Mouse (Mus musculus): Measurements from ENCODE around the gene Asxl2.
"Not testable (repeated sequence)": the region's sequence is repeated elsewhere in the genome, so short reads cannot be mapped to it uniquely, and the experiment has no call there.

Gene Asxl2

GRCm38 (mm10) chr12:3427891-3428775, 1.5 kb downstream of the Asxl2 start:
- DNase-seq (ENCODE audit: extremely low spot score, low spot score): no peak

DNA sequence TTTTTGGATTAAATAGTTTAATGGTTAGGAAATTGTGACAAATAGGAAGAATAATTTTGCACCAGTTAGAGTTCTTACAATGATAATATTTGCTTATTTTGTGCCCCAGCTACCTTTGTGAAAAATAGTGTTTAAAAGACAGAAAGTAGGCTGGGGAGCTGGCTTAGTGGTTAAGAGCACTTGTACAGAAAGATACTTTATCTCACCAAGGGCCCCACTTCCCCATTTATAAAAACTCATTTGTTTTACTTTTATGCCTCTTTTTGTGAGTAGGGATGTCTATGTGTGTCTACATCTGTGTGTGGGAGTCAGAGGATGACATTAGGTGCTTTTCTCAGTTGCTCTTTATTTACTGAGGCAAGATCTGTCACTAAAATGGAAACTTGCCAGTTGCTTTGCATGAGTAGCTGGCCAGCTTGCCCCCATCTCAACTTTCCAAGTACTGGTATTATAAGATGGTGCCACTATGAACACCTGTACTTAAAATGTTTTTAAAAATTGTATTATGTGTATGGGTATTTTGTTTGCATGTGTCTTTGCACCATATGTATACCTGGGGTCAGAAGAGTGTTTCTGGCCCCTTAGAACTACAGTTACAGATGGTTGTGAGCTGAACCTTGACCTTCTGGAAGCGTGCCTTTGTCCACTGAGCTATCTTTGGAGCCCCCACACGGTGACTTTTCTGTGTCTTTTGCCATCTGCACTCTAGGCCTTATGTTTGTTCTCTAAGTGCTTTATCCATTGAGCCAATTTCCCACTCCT, 3.2 kb downstream of the Asxl2 start:
- no peak for DNase-seq (ENCODE audit: extremely low spot score, low spot score)

GRCm38 (mm10) chr12:3430443-3430753, 3.7 kb downstream of the Asxl2 start:
- no peak for DNase-seq (ENCODE audit: extremely low spot score, low spot score)

DNA sequence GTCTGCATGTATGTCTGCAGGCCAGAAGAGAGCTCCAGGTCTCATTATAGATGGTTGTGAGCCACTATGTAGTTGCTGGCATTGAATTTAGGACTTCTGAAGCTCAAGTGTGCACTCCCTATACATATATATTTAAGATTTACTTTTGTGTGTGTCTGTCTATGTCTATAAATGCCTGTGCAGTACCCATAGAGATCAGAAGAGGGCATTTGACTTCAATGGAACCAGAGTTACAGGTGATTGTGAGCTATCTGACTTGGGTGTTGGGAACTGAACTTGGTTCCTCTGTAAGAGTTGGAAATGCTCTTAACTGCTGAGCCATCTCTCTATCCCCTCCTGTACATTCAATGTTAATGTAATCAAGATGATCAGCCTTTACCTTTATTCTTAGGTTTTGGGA, 4.3 kb downstream of the Asxl2 start:
- no peak for DNase-seq (ENCODE audit: extremely low spot score, low spot score)

DNA sequence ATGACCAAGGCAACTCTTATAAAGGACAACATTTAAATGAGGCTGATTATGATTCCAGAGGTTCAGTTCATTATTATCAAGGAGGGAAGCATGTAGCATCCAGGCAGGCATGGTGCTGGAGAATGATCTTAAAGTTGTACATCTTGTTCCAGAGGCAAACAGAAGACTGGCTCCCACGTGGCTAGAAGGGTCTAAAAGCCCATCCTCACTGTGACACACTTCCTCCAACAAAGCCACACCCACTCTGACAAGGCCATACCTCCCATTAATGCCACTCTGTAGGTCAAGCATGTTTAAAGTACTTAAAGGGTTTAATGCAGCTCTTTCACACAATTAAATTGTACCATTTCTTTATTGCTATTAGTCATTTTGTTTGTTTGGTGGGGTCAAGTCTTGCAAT, 7.1 kb downstream of the Asxl2 start:
- DNase-seq (ENCODE audit: extremely low spot score, low spot score): no peak

DNA sequence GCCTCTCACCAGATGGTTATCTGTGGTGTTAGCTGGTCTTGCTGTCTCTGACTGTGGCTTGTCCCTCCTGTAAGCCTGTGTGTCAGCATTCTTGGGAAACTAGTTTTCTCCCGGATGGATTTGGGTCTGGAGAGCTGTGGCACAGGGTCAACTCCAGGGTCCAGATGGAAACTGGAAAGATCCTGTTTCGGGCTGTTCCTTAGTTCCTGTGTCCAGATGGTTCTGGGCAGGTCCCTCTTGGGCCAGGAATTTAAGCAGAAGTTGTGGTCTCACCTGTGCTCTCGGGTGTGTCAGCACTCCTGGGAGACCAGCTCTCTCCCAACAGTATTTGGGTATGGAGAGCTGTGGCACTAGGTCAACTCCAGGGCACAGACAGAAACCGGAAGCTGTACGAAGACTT, 9.8 kb downstream of the Asxl2 start:
- no peak for DNase-seq (ENCODE audit: extremely low spot score, low spot score)

- DNase-seq (ENCODE audit: extremely low spot score, low spot score): no peak
Measured at GRCm38 (mm10) chr12:3437815-3438214, 11.2 kb downstream of the Asxl2 start.

DNA sequence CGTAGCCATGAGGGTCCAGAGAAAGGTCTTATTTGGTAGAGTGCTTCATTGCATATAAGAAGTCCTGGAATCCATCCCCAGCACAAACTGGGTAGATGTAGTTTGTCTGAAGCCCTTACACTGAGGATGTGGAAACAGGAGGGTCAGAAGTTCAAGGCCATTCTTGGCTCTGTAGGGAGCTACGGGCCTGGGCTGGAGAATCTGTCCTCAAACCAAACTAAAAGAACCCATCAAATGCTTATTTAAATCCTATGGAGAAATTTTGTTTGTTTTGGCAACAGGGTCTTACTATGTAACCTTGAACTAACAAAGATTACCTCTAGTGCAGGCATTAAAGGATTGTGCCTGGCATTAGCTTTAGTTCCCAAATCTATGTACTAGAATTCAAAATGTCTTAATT, 14.3 kb downstream of the Asxl2 start:
- no peak for DNase-seq (ENCODE audit: extremely low spot score, low spot score)

GRCm38 (mm10) chr12:3441361-3441760, 14.7 kb downstream of the Asxl2 start:
- no peak for DNase-seq (ENCODE audit: extremely low spot score, low spot score)

- DNase-seq (ENCODE audit: extremely low spot score, low spot score): no peak
Measured at GRCm38 (mm10) chr12:3453554-3453953, 26.9 kb downstream of the Asxl2 start.

DNA sequence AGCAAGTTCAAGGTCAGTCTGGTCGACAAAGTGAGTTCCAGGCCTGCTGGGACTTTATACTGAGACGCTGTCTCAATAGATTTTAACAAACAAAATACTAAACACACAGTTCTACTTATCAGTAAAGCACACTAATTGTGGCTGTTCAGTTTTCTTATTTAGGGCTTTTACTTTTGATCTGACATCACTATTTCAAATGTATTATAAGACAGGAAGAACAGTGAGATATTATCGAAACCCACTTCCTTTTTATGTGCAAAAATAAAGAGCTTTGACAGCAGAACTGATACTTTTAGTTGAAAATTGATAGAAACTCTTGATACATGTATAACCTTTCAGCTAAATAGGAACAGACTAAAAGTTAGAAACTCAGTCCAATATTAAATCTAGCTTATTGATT, 36.4 kb downstream of the Asxl2 start:
- no peak for DNase-seq (ENCODE audit: extremely low spot score, low spot score)

GRCm38 (mm10) chr12:3499662-3500061, 73.0 kb downstream of the Asxl2 start:
- no peak for DNase-seq (ENCODE audit: extremely low spot score, low spot score)

- DNase-seq (ENCODE audit: extremely low spot score, low spot score): no peak
Measured at GRCm38 (mm10) chr12:3500071-3500470, 73.4 kb downstream of the Asxl2 start.

GRCm38 (mm10) chr12:3518665-3519297, 92.1 kb downstream of the Asxl2 start:
- DNase-seq (ENCODE audit: extremely low spot score, low spot score): no peak

- not testable (repeated sequence) for DNase-seq (ENCODE audit: extremely low spot score, low spot score)
Measured at GRCm38 (mm10) chr12:3521806-3522205, 95.1 kb downstream of the Asxl2 start.

DNA sequence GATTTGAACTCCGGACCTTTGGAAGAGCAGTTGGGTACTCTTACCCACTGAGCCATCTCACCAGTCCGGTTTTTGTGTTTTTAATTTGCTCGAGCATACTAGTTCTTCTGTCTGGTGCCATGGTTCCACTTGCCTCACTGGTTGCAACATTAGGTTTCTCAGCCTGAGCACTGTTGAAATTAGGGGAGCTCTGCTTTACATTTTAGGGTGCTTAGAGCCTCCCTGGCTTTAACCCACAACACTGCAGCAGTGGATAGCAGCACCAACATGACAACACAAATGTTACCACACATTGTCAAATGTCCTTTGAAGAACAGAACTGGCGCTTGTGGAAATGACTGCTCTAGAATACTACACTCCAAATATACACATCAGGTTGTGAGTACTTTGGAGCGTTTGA, 98.9 kb downstream of the Asxl2 start:
- DNase-seq (ENCODE audit: extremely low spot score, low spot score): no peak

DNA sequence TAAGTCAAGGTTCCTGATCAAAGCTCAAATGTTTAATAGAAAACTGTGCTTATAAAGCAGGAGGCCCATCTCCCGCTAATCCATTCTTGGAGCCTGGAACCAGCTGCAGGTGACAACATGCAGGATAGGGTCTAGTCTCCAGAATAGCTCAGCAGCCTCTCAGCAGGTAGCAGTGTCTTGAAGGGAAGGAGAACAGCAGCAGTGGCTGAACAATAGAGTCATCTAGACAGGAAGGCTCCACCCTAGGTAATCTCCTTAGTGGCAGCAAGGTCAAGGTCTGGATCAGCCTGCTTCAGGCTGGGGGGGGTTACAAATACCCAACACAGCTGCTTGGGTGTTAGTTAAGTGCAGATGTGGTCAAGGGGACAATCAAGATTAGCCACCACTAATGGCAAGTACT, 108.8 kb downstream of the Asxl2 start:
- not testable (repeated sequence) for DNase-seq (ENCODE audit: extremely low spot score, low spot score)

GRCm38 (mm10) chr12:3537616-3538015, 111.0 kb downstream of the Asxl2 start:
- no peak for DNase-seq (ENCODE audit: extremely low spot score, low spot score)

- no peak for DNase-seq (ENCODE audit: extremely low spot score, low spot score)
Measured at GRCm38 (mm10) chr12:3538036-3538435, 111.4 kb downstream of the Asxl2 start.

DNA sequence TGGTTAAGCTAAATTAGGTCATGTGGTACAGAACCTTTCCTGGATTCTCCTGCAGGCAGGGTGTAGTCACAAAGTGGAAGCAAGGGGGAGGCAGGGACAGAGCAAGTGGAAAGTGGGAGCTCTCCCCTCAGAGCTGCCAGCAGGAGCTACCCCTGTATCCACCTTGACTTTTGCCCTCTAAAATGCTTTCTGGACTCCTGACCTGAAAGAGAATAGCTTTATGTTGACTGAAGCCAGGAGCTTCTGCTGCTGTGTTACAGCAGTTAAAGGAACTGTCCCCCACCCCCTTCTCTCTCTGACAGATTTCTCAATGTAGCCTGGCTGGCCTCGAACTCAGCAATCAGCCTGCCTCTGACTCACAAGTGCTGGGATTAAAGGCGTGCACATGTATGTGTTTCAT, 112.9 kb downstream of the Asxl2 start:
- DNase-seq (ENCODE audit: extremely low spot score, low spot score): no peak

DNA sequence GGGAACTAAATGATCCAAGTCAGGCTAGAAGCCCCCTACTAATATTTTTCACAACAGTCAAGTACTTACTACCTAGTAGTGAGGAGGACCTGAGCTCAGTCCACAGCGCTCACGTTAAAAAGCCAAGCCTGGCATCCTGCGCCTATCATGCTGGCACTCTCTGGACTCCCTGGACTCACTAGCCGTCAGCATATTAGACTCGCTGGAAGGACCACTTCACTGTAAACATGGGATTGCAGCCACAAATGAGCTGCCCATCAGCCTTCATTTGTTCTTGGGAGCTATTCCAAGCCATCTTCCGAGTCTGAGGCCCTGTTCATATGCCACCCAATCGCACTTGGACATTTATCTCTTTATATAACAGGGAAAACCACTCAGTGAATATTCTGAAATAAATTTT, 114.2 kb downstream of the Asxl2 start:
- no peak for DNase-seq (ENCODE audit: extremely low spot score, low spot score)

GRCm38 (mm10) chr12:3545451-3545850, 118.8 kb downstream of the Asxl2 start:
- DNase-seq (ENCODE audit: extremely low spot score, low spot score): no peak

Measured in neural tube, embryonic 10.5 days (tissue).